Mouse (Mus musculus) megakaryocyte-erythroid progenitor cell, adult 5 weeks (primary cell): Measurements from ENCODE around the gene Trim47. TPM values are rescaled to one million over a fixed set of nuclear protein-coding genes. Genes with fewer than 3 reads are reported as not detected.

ENCODE experiments used
- polyA plus RNA-seq: library from polyadenylated mRNA; stranded (reverse); fragments of >175 nt; gene quantifications from 2 replicates; pipeline ENCODE4 v1.2.3, GENCODE M21; 2012

Gene Trim47
- polyA plus RNA-seq = 10.0 and 18.4 TPM in 2 replicates

DNA sequence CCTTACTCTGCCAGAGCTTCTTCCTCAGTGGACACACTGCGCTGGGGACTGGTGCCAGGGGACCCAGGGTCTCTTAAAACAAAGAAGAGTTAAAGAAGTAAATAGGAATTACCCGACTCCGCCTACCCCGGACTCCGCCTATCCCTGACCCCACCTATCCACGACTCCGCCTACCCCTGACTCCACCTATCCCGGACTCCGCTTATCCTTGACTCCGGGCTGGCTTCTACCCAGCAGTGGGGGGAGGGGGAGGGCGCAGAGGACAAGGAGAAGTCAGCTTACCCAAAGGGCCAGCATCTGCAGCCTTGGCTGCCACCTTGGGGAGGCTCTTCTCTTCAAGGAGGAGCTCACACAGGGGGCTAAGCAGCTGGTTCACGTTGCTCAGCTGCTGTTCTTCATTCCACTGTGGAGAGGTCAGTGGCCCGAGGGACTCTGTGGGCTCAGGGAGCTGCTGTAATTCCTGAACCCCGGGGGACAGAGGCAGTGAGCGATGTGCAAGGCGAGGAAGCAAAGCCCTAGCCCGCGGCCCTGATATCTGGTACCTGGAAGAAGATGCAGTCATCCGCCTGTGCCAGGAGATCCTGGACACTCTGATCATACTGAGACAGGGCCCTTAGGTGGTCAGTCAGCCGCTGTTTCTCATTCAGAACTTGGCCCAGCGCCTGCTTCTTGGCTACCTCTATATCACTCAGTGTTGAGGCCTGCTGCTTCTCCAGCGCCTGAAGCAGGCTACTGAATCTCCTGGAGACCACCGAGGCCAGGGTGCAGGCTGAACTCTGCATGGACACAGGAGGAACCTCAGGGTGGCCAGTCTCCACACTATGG is at the start of gene Trim47:
TSS of gene Trim47 (minus strand) at position 55 of the 825 bp plus-strand sequence.

DNA sequence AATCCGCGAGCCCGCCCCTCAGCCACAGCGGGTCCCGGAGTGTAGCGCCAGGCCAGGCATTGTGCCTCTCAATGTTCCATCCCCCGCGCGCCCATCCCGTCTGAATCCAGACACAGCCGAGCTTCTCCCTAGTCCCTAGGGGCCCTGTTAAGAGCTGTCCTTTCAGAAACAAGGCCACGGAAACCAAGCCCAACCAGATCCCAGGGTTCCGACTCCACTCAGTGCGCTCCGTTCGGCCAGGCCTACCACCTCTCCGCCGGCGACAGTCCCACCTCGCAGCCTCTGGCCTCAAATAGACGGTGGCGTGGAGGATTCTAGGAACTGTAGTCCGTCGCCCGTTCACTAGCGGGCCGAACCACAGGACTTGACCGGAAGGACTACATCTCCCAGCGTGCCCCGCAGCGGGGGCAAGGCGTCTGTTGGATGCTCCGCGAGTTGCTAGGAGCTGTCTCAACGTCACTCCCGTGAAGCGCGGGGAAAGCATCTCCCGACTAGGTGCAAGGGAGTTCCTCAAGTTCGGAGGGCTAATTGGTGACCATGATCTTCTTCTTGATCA is 41.0 kb upstream of the Trim47 start, which contains the start of gene Fbf1:
TSS of gene Fbf1 (minus strand) at position 283 of the 556 bp plus-strand sequence.

DNA sequence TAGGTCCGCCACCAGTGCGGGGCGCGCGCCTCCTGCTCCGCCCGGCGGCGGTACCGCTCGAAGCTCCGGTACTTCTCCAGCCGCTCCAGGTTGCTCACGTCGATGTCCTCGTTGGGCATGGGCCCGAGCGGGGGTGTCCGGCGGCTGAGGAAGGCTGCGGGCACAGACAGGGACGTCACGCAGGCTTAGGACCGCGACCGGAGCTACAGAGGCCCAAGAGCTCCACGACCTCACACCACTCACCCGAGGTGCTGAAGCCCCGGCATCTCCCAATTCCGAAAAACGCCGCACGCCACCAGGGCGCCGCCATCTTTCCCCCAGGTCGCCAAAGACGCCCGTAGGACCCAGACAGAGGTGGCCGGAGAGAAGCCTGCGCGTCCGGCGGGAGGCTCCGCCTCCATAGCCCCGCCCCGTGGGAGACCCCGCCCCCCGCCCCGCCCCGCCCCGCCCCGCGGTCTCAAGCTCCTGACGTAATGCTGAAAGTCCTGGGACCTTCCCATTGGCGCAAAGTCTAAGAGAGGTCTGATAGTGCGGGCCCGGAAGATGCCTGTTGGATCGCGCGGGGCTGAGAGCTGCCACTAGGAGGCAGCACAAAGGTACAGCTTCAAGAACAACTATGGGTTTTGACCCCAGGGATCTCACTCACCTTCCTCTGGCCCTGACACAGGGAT is 11.6 kb upstream of the Trim47 start, which contains the start of gene Mrpl38:
TSS of gene Mrpl38 (minus strand) at position 401 of the 671 bp plus-strand sequence.

DNA sequence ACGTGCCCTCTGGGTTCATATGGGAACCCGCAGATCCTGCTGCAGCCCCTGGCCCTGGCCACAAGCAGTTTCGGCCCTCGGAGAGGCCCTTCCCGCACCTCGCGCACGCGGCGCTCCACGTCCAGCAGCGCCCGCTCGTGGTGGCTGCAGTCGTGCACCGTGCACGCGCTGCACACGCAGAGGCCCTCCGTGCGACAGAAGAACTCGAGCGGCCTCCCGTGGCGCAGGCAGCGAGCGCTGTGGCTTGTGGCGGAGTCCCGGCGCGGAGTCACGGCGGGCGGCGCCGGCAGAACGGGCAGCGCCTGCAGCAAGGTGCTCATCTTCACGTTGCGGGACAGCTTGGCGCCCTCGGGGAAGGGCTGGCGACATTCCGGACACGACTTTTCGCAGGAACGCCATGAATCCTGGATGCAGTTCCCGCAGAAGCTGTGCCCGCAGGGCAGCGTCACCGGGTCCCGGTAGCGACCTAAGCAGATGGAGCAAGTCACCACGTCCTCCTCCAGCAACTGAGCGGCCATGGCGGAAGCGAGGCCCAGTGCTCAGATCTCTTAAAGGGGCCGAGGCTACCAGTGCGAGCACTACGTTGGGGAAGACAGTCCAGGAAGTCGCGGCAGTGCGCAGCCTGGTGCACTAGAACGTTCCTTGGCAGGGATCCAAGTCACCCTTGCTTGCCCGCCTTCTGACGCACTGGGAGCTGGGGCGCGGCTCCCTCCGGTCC is 3.6 kb upstream of the Trim47 start, which contains the start of gene Trim65:
TSS of gene Trim65 (minus strand) at position 641 of the 718 bp plus-strand sequence.

DNA sequence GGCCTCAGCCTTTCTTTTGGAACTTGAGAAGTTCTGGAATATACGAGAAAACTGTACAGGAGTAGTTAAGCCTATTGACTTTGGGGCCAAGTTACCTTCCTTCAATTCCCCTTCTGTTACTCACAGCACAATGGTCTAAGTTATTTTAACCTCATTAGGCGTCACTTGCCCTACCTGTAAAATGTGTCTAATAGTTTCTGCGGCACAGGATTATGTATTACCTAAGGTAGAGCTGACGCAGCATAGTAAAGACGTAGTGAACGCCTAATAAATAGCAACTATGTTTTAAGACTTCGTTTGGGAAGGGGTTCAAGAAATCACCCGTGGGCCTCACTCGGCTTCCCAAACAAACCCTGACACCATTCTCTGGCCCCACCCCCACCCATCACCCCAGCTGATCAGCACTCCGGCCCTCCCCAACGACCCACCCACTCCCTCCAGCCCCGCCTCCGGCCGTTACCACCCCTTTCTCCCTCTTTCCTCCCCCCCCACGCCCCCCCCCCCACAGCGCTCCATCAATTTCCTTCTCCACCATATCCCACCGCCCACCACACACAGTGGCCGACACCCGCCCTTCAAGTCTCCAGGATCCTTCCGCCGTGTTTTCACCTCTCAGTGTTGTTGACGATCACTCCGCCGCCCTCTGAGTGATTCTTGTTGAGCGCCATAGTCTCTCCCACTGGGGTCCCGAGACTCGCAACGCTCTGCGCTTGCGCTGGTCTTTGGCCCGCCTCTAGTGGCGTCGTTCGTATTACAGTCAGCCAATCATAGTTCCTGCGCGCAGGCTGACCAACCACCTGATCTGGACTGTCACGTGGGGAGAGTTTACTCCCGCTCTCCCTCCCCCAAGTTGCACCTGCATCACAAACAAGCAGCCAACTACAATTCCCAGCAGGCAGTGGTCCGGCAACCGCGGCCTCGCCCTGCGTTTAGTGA is 40.5 kb downstream of the Trim47 start, which contains the start of gene Wbp2:
TSS of gene Wbp2 (minus strand) at position 738 of the 936 bp plus-strand sequence.

DNA sequence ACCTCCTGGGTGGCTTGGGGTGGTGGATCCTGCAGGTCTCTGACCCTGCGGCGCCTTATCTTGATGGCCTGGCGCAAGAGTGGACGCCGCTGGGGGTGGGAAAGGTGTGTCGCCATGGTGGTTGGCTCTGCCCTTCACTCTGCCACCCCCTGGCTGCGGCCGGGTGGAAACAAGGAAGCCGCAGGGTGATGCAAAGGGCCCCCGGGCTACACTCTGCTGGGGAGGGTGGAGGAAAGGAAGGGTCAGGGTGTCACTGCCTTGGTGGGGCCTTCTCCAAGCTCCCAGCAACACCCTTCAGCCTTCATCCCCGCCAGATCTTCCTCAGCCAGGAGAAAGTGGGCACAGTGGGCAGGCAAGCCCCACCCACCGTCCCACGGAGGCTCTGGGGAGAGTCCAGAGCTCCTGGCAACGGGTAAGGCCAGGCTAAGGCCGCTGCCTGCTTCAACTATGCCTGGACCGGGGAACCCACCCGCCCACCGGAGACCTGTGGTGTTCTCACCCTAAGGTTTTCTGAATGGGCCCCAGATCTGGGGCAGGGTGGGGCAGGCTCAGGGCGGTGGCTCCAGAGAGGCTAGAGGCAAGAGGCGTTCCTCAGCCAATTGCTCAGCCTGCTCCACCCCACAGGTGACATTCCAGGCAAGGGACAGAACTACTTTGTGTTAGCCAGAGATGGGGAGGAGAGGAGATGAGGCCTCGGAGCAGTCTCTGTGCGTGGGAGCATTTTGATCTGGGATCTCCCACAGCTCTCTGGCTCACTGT is 49.4 kb downstream of the Trim47 start, which contains the start of gene Unc13d:
TSS of gene Unc13d (minus strand) at position 516 of the 759 bp plus-strand sequence.

Other genes with a start within 250 kb of the Trim47 start
- 13.3 and 20.5 TPM in 2 replicates for gene Smim5, start 227.2 kb downstream of the Trim47 start, polyA plus RNA-seq
- gene Smim6, start 215.2 kb downstream of the Trim47 start, polyA plus RNA-seq = 0.11 and 0.25 TPM in 2 replicates
- 27.2 and 27.8 TPM in 2 replicates for gene Sap30bp, start 193.9 kb downstream of the Trim47 start, polyA plus RNA-seq
- gene Recql5, start 193.7 kb downstream of the Trim47 start, polyA plus RNA-seq = 20.8 and 23.6 TPM in 2 replicates
- 0.71 and 1.1 TPM in 2 replicates for gene Itgb4, start 152.5 kb downstream of the Trim47 start, polyA plus RNA-seq
- 84.2 and 104 TPM in 2 replicates for gene Galk1, start 114.5 kb downstream of the Trim47 start, polyA plus RNA-seq
- 1,041 and 1,153 TPM in 2 replicates for gene H3f3b, start 99.2 kb downstream of the Trim47 start, polyA plus RNA-seq
- gene Unk, start 96.9 kb downstream of the Trim47 start, polyA plus RNA-seq = 52.5 and 55.4 TPM in 2 replicates
- 87.6 and 108 TPM in 2 replicates for gene Unc13d, start 49.2 kb downstream of the Trim47 start, polyA plus RNA-seq
- 310 and 331 TPM in 2 replicates for gene Wbp2, start 40.2 kb downstream of the Trim47 start, polyA plus RNA-seq
- 6.7 and 6.9 TPM in 2 replicates for gene Trim65, start 3.9 kb upstream of the Trim47 start, polyA plus RNA-seq
- gene Mrpl38, start 11.7 kb upstream of the Trim47 start, polyA plus RNA-seq = 128 and 145 TPM in 2 replicates
- 21.1 and 35.1 TPM in 2 replicates for gene Fbf1, start 41.0 kb upstream of the Trim47 start, polyA plus RNA-seq
- 138 and 142 TPM in 2 replicates for gene Ten1, start 71.6 kb upstream of the Trim47 start, polyA plus RNA-seq
- gene Acox1, start 71.8 kb upstream of the Trim47 start, polyA plus RNA-seq = 2.9 and 3.1 TPM in 2 replicates
- gene Evpl, start 110.9 kb upstream of the Trim47 start, polyA plus RNA-seq = 1.5 and 3.1 TPM in 2 replicates
- 59.2 and 66.7 TPM in 2 replicates for gene Srp68, start 147.0 kb upstream of the Trim47 start, polyA plus RNA-seq
- 0.13 and 0.17 TPM in 2 replicates for gene Galr2, start 153.7 kb upstream of the Trim47 start, polyA plus RNA-seq
- gene Exoc7, start 180.0 kb upstream of the Trim47 start, polyA plus RNA-seq = 12.4 and 14.8 TPM in 2 replicates
- gene Foxj1, start 208.2 kb upstream of the Trim47 start, polyA plus RNA-seq = 0.35 and 1.3 TPM in 2 replicates